Comparison of ENCODE assay signal across 7 mouse cellular contexts in the genomic region with DNA sequence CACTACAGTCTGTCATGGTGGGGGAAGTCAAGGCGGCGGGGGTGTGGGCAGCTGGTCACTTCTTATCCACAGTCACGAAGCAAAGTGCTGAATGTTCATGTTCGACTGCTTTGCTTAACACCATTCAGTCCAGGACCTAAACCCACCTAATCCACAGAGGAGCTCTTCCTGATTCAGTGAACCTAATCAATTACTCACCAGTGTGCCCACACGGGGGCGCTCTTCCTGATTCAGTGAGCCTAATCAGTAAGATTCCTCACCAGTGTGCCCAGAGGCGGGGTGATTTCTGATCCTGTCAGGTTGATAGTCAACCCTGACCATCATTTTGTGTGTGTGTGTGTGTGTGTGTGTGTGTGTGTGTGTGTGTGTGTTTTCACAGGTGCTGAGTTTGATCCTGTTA. TPM values are rescaled to one million over a fixed set of nuclear protein-coding genes. Genes with fewer than 3 reads are reported as not detected.
DNase-seq lines count a peak whose midpoint lies in the region; ATAC-seq and TF ChIP-seq lines count a peak whose summit lies in the region.

No protein-coding gene starts in this region.

- H3K79me2 ChIP-seq in liver, adult 2 months (ENCODE audit: control insufficient read depth, insufficient read depth, low read length), result no peaks in the 10 kb centered on the region

- no peak overlapping the region for H3K9ac ChIP-seq in liver, adult 2 months (ENCODE audit: low read depth, low read length)
- no peak overlapping the region for H3K9ac ChIP-seq in liver, embryonic 11.5 days (ENCODE audit: low read depth, low read length)

- peak; percentile 65 for TF ChIP-seq CTCF in liver, adult 2 months (IDR thresholded peaks at IDR 0.05; ENCODE audit: low read depth, low read length)
- TF ChIP-seq CTCF in G1E (IDR thresholded peaks at IDR 0.05; ENCODE audit: low read depth, low read length), result peak; percentile 67
- TF ChIP-seq CTCF in bone marrow, adult 2 months (IDR thresholded peaks at IDR 0.05; ENCODE audit: control insufficient read depth, insufficient read depth, low read length), result peak; percentile 60

- no peaks in the 10 kb centered on the region for H3K9me3 ChIP-seq in liver, embryonic 11.5 days (ENCODE audit: control insufficient read depth, low read length)
- H3K9me3 ChIP-seq in G1E (replicated peaks), result no peaks in the 10 kb centered on the region

- H3K27ac ChIP-seq in liver, adult 2 months (replicated peaks; ENCODE audit: insufficient read depth, low read depth, low read length), result no peak overlapping the region
- H3K27ac ChIP-seq in liver, embryonic 11.5 days (ENCODE audit: low read depth, low read length), result no peak overlapping the region
- 0 out of 2 replicates have a peak overlapping the region, but pooled peaks have one; percentile 27 for H3K27ac ChIP-seq in bone marrow, adult 2 months (ENCODE audit: control insufficient read depth, insufficient read depth, low read depth, low read length, poor library complexity)

- WGBS in liver, adult 2 months, result 49% methylated on average over 7 of the region's 7 CpGs
- 44% methylated on average over 7 of the region's 7 CpGs for WGBS in liver, embryonic 11.5 days
- 54% methylated on average over 7 of the region's 7 CpGs for WGBS in bone marrow, adult 2 months
- 46% methylated on average over 7 of the region's 7 CpGs for WGBS in large intestine, adult 2 months

- no peak overlapping the region for H3K4me3 ChIP-seq in liver, adult 2 months (ENCODE audit: insufficient read depth, low read depth, low read length)
- H3K4me3 ChIP-seq in liver, embryonic 11.5 days (ENCODE audit: low read depth, low read length), result no peak overlapping the region
- no peak overlapping the region for H3K4me3 ChIP-seq in G1E (ENCODE audit: low read depth, low read length)
- H3K4me3 ChIP-seq in bone marrow, adult 2 months (replicated peaks; ENCODE audit: control insufficient read depth, low read depth, low read length), result no peak overlapping the region

- ATAC-seq in liver, embryonic 11.5 days (replicated peaks; ENCODE audit: low FRiP score), result no peak
- no peak; the same call in 1 of the 2 replicates for ATAC-seq in G1E (ENCODE audit: extremely low read depth, insufficient number of reproducible peaks, low FRiP score, poor library complexity, severe bottlenecking)

- H3K27me3 ChIP-seq in liver, adult 2 months (ENCODE audit: control insufficient read depth, insufficient read depth, low read length), result no peaks in the 10 kb centered on the region
- no peaks in the 10 kb centered on the region for H3K27me3 ChIP-seq in liver, embryonic 11.5 days (replicated peaks; ENCODE audit: control insufficient read depth, insufficient read depth, low read length)
- no peaks in the 10 kb centered on the region for H3K27me3 ChIP-seq in G1E (ENCODE audit: insufficient read depth, low read length)

- peak; percentile 55 for DNase-seq in liver, adult 2 months (ENCODE audit: extremely low read depth, low read depth, low spot score)
- DNase-seq in liver, embryonic 11.5 days (ENCODE audit: low spot score), result no peak
- no peak for DNase-seq in G1E (ENCODE audit: low spot score)
- DNase-seq in large intestine, adult 2 months (ENCODE audit: low read depth, low spot score), result peak; percentile 53
- no peak for DNase-seq in Muller cell, postnatal 12 days (ENCODE audit: inconsistent ontology term)
- no peak for DNase-seq in yolk sac, embryonic 10.5 days (ENCODE audit: low spot score)

- no peak for TF ChIP-seq POLR2A in liver, adult 2 months (IDR thresholded peaks at IDR 0.05; ENCODE audit: extremely low read depth, insufficient read depth, low read length)
- TF ChIP-seq POLR2A in bone marrow, adult 2 months (IDR thresholded peaks at IDR 0.05; ENCODE audit: borderline replicate concordance, control insufficient read depth, low read depth, low read length), result no peak

- H3K4me2 ChIP-seq in liver, embryonic 11.5 days, result no peak overlapping the region

- no peaks in the 10 kb centered on the region for H3K4me1 ChIP-seq in liver, adult 2 months (ENCODE audit: control insufficient read depth, insufficient read depth, low read length)
- H3K4me1 ChIP-seq in liver, embryonic 11.5 days (replicated peaks; ENCODE audit: control insufficient read depth, insufficient read depth, low read length), result no peaks in the 10 kb centered on the region
- peaks cover 23% of the 10 kb centered on the region for H3K4me1 ChIP-seq in G1E (ENCODE audit: insufficient read depth, low read depth, low read length)
- peaks cover 16% of the 10 kb centered on the region for H3K4me1 ChIP-seq in bone marrow, adult 2 months (ENCODE audit: control insufficient read depth, insufficient read depth, low read length)

- H3K36me3 ChIP-seq in liver, adult 2 months (ENCODE audit: control insufficient read depth, insufficient read depth, low read length), result no peaks in the 10 kb centered on the region
- no peaks in the 10 kb centered on the region for H3K36me3 ChIP-seq in liver, embryonic 11.5 days (ENCODE audit: control insufficient read depth, insufficient read depth, low read length)
- peaks cover 95% of the 10 kb centered on the region for H3K36me3 ChIP-seq in G1E (replicated peaks)

RNA-seq across cellular contexts. Expression of gene Itgb2, which starts 13.2 kb away (rescaled TPM):
- 4.8 and 5.6 TPM in 2 replicates for total RNA-seq in liver, adult 2 months (2014; rRNA removed)
- polyA plus RNA-seq in liver, adult 2 months (2012; rRNA removed), result 4.2 and 5.6 TPM in 2 replicates
- polyA plus RNA-seq in liver, embryonic 11.5 days (2014; fragmentation: Nextera tagmentation; extraction: Ambion mirVana), result 18.6 and 19.1 TPM in 2 replicates
- 39.6 and 51.8 TPM in 2 replicates for total RNA-seq in G1E (2014; fragmentation: Nextera tagmentation)
- total RNA-seq in G1E (2017), result 49.1 and 49.2 TPM in 2 replicates
- 8.5 and 20.0 TPM in 2 replicates for polyA plus RNA-seq in G1E (2012)
- 27.2 and 69.1 TPM in 2 replicates for polyA plus RNA-seq in bone marrow, adult 2 months (2011; ENCODE audit: insufficient read depth, insufficient read length, low replicate concordance, missing spikeins)
- polyA plus RNA-seq in large intestine, adult 2 months (2012; rRNA removed), result 19.2 and 25.3 TPM in 2 replicates

RNA-seq across cellular contexts. Expression of gene Fam207a, which starts 27.6 kb away (rescaled TPM):
- 12.7 and 15.5 TPM in 2 replicates for total RNA-seq in liver, adult 2 months (2014; rRNA removed)
- 24.3 and 27.3 TPM in 2 replicates for polyA plus RNA-seq in liver, adult 2 months (2012; rRNA removed)
- 42.6 and 47.4 TPM in 2 replicates for polyA plus RNA-seq in liver, embryonic 11.5 days (2014; fragmentation: Nextera tagmentation; extraction: Ambion mirVana)
- total RNA-seq in G1E (2014; fragmentation: Nextera tagmentation) (13.0 and 14.5 TPM in 2 replicates), G1E (2017) (31.1 and 39.4 TPM in 2 replicates)
- polyA plus RNA-seq in G1E (2012), result 122 and 191 TPM in 2 replicates
- polyA plus RNA-seq in bone marrow, adult 2 months (2011; ENCODE audit: insufficient read depth, insufficient read length, low replicate concordance, missing spikeins), result 12.3 and 29.2 TPM in 2 replicates
- polyA plus RNA-seq in large intestine, adult 2 months (2012; rRNA removed), result 31.2 and 32.0 TPM in 2 replicates

RNA-seq across cellular contexts. Expression of gene Pttg1ip, which starts 38.3 kb away (rescaled TPM):
- 146 and 168 TPM in 2 replicates for total RNA-seq in liver, adult 2 months (2014; rRNA removed)
- 218 and 238 TPM in 2 replicates for polyA plus RNA-seq in liver, adult 2 months (2012; rRNA removed)
- 94.0 and 99.7 TPM in 2 replicates for polyA plus RNA-seq in liver, embryonic 11.5 days (2014; fragmentation: Nextera tagmentation; extraction: Ambion mirVana)
- 133 and 140 TPM in 2 replicates for total RNA-seq in G1E (2014; fragmentation: Nextera tagmentation)
- 111 and 115 TPM in 2 replicates for total RNA-seq in G1E (2017)
- 106 and 128 TPM in 2 replicates for polyA plus RNA-seq in G1E (2012)
- polyA plus RNA-seq in bone marrow, adult 2 months (2011; ENCODE audit: insufficient read depth, insufficient read length, low replicate concordance, missing spikeins), result 38.1 and 67.0 TPM in 2 replicates
- polyA plus RNA-seq in large intestine, adult 2 months (2012; rRNA removed), result 158 and 222 TPM in 2 replicates

Comparison
In these comparisons a context has a peak if more than half of its experiments do, and no peak if none do; other contexts are left out.
1. DNase-seq: peak in liver, adult 2 months (single experiment) and large intestine, adult 2 months (single experiment); none in liver, embryonic 11.5 days (single experiment), G1E (single experiment), Muller cell, postnatal 12 days (single experiment) and yolk sac, embryonic 10.5 days (single experiment).
2. Peak in every context shown above with its lines, with median percentiles within 50 percentile points of each other: CTCF ChIP-seq.